Mouse (Mus musculus) limb, embryonic 12.5 days (tissue): Measurements from ENCODE around the gene Scnn1a. TPM values are rescaled to one million over a fixed set of nuclear protein-coding genes. Genes with fewer than 3 reads are reported as not detected.
A peak's percentile ranks its signal among the peaks of the same experiment; 100 is the strongest.
"Not testable (repeated sequence)": the region's sequence is repeated elsewhere in the genome, so short reads cannot be mapped to it uniquely, and the experiment has no call there.

Experiments
- ATAC-seq: fragments of 200-750 bp; cut with Nextera tagmentation; 2 replicates; pipeline ENCODE4 v1.8.0; 2017; ENCODE audit warnings: low read depth, moderate TSS enrichment; ENCODE audit not compliant: insufficient number of reproducible peaks, insufficient read depth, low FRiP score, low TSS enrichment
- H3K27ac ChIP-seq: fragments of 300-500 bp; sonication (generic); 2 replicates; pipeline ENCODE4 v1.5.1; 2016; ENCODE audit warnings: mild to moderate bottlenecking, moderate library complexity
- H3K27me3 ChIP-seq: fragments of 300-500 bp; sonication (generic); 2 replicates; pipeline ENCODE4 v1.6.1; 2016; ENCODE audit warnings: mild to moderate bottlenecking, moderate library complexity
- H3K36me3 ChIP-seq: fragments of 300-500 bp; sonication (generic); 2 replicates; pipeline ENCODE4 v1.6.1; 2016; ENCODE audit warnings: mild to moderate bottlenecking, moderate library complexity
- H3K4me1 ChIP-seq: fragments of 300-500 bp; sonication (generic); replicated peaks from 2 replicates; pipeline ENCODE4 v1.6.1; 2016
- H3K4me2 ChIP-seq: fragments of 300-500 bp; sonication (generic); 2 replicates; pipeline ENCODE4 v1.6.1; 2016; ENCODE audit warnings: mild to moderate bottlenecking, moderate library complexity
- H3K4me3 ChIP-seq: fragments of 300-500 bp; sonication (generic); replicated peaks from 2 replicates; pipeline ENCODE4 v1.5.1; 2016; ENCODE audit warnings: mild to moderate bottlenecking
- H3K9ac ChIP-seq: fragments of 300-500 bp; sonication (generic); replicated peaks from 2 replicates; pipeline ENCODE4 v1.6.1; 2016; ENCODE audit warnings: mild to moderate bottlenecking, moderate library complexity
- H3K9me3 ChIP-seq: fragments of 300-500 bp; sonication (generic); 2 replicates; pipeline ENCODE4 v1.6.1; 2016; ENCODE audit warnings: mild to moderate bottlenecking, moderate library complexity
- WGBS: fragments of 180-500 bp; shearing (Covaris S2); methylation state at CpG from one replicate; pipeline ENCODE4 v1.1.7; 2016; 5-methylcytosine and 5-hydroxymethylcytosine counted together
- polyA plus RNA-seq: library from polyadenylated mRNA; unstranded; fragments of >200 nt; fragmentation: Nextera tagmentation; extraction: Ambion mirVana; gene quantifications from 2 replicates; pipeline ENCODE4 v1.2.1, GENCODE M21; 2016

The Scnn1a gene
- polyA plus RNA-seq, 1 experiment from 2014 or later, result 1.0 TPM

DNA sequence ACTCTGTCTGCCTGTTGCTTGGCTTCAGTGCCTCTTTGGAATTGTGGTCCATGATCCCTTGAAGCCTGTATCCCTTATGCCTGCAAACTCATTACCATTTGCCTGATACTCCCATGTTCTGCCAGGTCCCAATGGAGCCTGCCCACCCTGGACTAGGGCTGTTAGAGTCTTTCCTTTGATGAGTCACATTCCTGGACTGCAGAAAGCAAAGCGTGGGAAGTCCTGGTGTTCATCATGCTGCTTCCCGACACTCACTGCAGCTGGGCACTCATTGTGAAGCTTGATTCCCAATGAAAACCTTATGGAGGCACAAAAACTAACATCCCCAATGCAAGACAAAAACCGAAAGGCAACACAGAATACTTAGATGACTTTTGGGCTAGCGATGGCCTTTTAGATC lies 29.1 kb upstream of the Scnn1a start:
- Histone ChIP-seq H3K9ac (no peak overlapping the region), H3K4me2 (no peak overlapping the region), H3K27ac (no peak overlapping the region), H3K4me1 (peaks cover 14% of the 10 kb centered on the region; the same call in 1 of the 2 replicates), H3K27me3 (no peaks in the 10 kb centered on the region), H3K4me3 (no peak overlapping the region), H3K9me3 (0 out of 2 replicates have a peak, but pooled peaks cover 6% of the 10 kb centered on the region), H3K36me3 (no peaks in the 10 kb centered on the region)
- WGBS, result 69% methylated on average over 4 of the region's 4 CpGs
- no peak for ATAC-seq

DNA sequence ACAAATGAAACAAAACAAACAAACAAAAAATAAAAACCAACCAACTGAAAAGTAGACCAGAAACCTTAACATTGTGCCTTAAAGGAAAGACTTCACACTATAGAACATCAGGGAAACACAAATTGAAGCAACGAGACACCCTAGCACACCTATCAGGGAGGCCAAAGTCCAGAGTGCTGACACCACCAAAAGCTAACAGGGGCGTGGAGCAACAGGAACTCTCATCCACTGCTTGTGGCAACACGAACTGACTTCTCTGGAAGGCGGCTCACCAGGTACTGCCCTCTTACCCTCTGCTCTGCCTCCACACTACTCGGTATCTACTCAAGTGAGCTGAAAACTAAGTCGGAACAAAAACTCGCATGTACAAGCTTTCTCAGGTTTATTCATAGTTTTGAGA lies 28.2 kb upstream of the Scnn1a start:
- Histone ChIP-seq H3K4me3 (no peak overlapping the region), H3K4me1 (0 out of 2 replicates have a peak, but pooled peaks cover 6% of the 10 kb centered on the region), H3K36me3 (no peaks in the 10 kb centered on the region), H3K4me2 (no peak overlapping the region), H3K9me3 (0 out of 2 replicates have a peak, but pooled peaks cover 6% of the 10 kb centered on the region), H3K27me3 (no peaks in the 10 kb centered on the region), H3K27ac (no peak overlapping the region), H3K9ac (no peak overlapping the region)
- 90% methylated on average over 7 of the region's 7 CpGs for WGBS
- ATAC-seq, result no peak

DNA sequence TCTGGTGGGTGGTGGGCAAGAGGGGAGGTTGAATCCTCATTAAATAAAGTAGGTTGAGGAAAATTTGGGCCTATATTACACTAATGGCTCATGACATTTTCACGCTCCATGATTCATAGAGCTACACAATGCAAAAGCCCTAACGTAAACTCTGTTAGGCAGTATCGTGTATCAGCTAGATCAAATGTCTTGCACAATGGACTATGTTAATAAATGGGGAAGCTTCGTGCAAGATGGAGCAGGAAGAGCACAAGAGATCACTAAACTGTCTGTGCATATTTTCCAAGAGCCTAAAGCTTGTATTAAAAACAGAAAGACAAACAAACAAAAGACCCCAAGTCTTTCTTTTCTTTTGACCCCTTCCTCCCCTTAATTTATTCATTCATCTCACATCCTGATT lies 26.4 kb upstream of the Scnn1a start:
- ATAC-seq, result no peak

DNA sequence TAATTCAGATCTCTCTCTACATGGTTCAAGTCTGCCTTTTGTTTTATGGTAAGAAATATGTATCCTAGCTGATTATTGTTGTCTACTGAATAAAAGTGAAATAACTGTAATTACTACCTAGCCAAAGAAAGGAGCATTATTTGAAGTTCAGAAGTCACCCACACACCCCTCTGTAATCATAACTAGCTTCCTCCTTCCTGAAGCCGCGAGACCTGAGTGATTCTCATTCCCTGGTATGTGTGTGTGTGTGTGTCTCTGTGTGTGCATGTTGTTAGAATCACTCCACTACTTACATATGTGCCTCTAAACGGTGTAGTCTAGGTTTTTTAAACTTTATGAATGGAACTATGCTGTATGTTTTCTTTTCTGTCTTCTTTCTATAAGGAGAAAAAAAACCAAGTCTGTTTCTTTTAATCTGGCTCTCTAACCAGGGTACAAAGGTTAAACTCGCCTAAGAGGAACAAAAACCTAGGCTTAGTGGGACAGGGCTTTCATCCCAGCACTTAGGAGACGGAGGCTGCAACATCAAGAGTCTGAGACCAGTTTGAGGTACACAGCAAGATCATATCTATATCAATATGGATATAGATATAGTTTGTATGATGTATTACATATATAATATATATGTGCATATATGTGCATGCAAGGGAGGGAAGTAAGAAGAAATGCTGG lies 23.2 kb upstream of the Scnn1a start:
- no peaks in the 10 kb centered on the region for H3K36me3 ChIP-seq
- 75% methylated on average over 5 of the region's 5 CpGs for WGBS
- no peak for ATAC-seq

More for the DNA sequence above, 26.4 kb upstream of the Scnn1a start:
- Histone ChIP-seq H3K4me3 (no peak overlapping the region), H3K9ac (no peak overlapping the region), H3K4me1 (no peaks in the 10 kb centered on the region), H3K27me3 (no peaks in the 10 kb centered on the region), H3K27ac (no peak overlapping the region), H3K4me2 (no peak overlapping the region), H3K9me3 (0 out of 2 replicates have a peak, but pooled peaks cover 6% of the 10 kb centered on the region), H3K36me3 (no peaks in the 10 kb centered on the region)
- 86% methylated on average over 4 of the region's 4 CpGs for WGBS

DNA sequence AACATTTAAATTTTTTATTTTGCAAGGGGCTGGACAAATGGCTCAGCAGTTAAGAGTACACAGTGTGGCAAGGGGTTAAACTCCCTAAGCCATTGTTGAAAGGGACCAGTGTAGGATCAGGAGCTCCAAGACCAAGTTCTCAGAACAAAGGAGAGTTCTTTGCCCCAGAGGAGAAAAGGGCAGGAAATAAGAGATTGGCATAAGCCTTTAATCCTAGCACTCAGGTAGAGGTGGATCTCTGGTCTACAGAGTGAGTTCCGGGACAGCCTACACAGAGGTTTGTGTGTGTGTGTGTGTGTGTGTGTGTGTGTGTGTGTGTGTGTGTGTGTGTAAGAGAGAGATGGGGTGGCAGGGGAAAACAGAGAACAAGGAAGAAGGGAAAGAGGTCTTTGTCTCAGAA lies 19.5 kb upstream of the Scnn1a start:
- 0 out of 2 replicates have a peak, but pooled peaks cover 3% of the 10 kb centered on the region for H3K4me1 ChIP-seq
- H3K36me3 ChIP-seq, result peaks cover under 1% of the 10 kb centered on the region; the same call in 1 of the 2 replicates
- no peak overlapping the region for H3K4me2 ChIP-seq
- H3K27ac ChIP-seq, result no peak overlapping the region
- no peaks in the 10 kb centered on the region for H3K27me3 ChIP-seq
- H3K9ac ChIP-seq, result no peak overlapping the region
- no peak for ATAC-seq
- WGBS, result 65% methylated on average over 1 of the region's 1 CpGs
- no peaks in the 10 kb centered on the region for H3K9me3 ChIP-seq
- no peak overlapping the region for H3K4me3 ChIP-seq

More for the DNA sequence above, 23.2 kb upstream of the Scnn1a start:
- Histone ChIP-seq H3K9ac (no peak overlapping the region), H3K4me2 (no peak overlapping the region), H3K27me3 (no peaks in the 10 kb centered on the region), H3K4me1 (0 out of 2 replicates have a peak, but pooled peaks cover 3% of the 10 kb centered on the region), H3K27ac (no peak overlapping the region), H3K9me3 (0 out of 2 replicates have a peak, but pooled peaks cover 6% of the 10 kb centered on the region), H3K4me3 (no peak overlapping the region)

DNA sequence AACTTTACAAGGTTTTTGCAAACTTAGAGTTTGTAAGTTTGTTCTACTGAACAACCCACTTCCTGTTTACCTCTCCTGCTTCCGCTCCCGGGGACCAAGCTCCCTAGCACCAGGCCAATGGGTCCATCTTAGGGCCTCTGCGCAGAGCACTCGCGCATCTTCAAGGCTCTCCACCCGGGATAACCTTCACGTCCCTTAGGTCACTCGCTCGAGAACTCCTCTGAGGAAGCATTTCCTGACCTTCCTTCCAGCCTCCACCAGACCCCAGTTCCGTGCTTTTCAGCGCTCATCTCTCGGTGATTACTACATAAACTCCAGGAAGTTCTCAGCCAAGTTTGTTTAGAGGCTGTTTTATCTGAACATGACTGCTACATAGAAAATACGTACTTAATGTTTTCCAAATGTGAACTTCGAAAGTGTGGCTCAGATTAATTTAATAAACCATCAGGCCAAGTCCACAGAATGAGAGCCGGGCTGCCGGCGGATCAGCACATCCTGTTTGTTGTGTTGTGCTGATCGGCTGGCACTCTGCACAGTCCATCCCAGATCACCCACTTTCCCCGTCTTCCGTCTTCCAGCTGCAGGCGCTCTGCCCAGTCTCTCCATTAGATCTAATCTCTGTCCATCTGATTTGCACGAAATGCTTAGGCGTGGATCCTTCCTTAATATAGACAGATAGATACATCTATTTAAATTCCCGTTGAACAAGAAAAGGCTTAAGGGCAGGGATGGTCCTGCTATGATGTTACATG lies 18.1 kb upstream of the Scnn1a start:
- Histone ChIP-seq H3K36me3 (peaks cover 14% of the 10 kb centered on the region), H3K4me1 (0 out of 2 replicates have a peak, but pooled peaks cover 3% of the 10 kb centered on the region), H3K4me2 (no peak overlapping the region), H3K4me3 (no peak overlapping the region), H3K9me3 (no peaks in the 10 kb centered on the region), H3K27ac (no peak overlapping the region), H3K9ac (no peak overlapping the region), H3K27me3 (no peaks in the 10 kb centered on the region)
- ATAC-seq, result no peak
- whole genome bisulfite sequencing, result 83% methylated on average over 24 of the region's 24 CpGs

DNA sequence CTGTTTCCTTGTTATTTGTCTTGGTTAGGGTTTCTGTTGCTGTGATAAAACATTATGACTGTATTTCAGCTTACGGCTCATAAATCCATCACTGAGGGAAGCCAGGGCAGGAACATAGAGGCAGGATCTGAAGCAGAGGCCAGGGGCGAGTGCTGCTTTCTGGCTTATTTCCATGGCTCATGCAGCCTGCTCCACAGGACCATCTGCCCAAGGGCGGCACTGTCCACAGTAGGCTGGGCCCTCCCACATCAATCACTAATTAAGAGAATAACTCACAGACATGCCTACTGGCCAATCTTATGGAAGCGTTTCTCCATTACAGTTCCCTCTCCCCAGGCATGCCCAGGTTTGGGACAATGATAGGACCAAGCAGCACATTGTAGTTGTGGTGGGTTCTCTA lies 17.2 kb upstream of the Scnn1a start:
- no peaks in the 10 kb centered on the region for H3K9me3 ChIP-seq
- ATAC-seq, result no peak
- no peaks in the 10 kb centered on the region for H3K27me3 ChIP-seq
- H3K4me3 ChIP-seq, result no peak overlapping the region
- no peak overlapping the region for H3K27ac ChIP-seq
- 73% methylated on average over 4 of the region's 4 CpGs for WGBS
- H3K36me3 ChIP-seq, result peaks cover 22% of the 10 kb centered on the region
- H3K4me1 ChIP-seq, result 0 out of 2 replicates have a peak, but pooled peaks cover 3% of the 10 kb centered on the region
- no peak overlapping the region for H3K4me2 ChIP-seq
- no peak overlapping the region for H3K9ac ChIP-seq

DNA sequence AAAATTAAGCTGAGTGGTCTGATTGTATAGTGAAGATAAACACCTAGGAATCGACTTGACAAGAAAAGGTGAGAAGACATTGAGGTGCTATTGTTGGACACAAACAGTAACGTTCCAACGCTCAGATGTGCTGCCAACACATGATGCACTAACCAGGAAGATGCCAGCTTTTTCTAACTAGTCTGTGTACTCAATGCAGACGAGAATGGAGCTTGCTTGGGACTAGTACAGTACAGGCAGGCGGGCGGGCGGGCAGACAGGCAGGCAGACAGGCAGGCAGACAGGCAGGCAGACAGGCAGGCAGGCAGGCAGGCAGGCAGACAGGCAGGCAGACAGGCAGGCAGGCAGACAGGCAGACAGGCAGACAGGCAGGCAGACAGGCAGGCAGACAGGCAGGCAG lies 16.1 kb upstream of the Scnn1a start:
- Histone ChIP-seq H3K36me3 (peaks cover 29% of the 10 kb centered on the region), H3K4me1 (peaks cover 12% of the 10 kb centered on the region)
- WGBS, result 91% methylated on average over 7 of the region's 7 CpGs
- H3K27ac ChIP-seq, H3K27me3 ChIP-seq, H3K4me3 ChIP-seq, H3K9me3 ChIP-seq, H3K9ac ChIP-seq, ATAC-seq, H3K4me2 ChIP-seq: not testable (repeated sequence)

DNA sequence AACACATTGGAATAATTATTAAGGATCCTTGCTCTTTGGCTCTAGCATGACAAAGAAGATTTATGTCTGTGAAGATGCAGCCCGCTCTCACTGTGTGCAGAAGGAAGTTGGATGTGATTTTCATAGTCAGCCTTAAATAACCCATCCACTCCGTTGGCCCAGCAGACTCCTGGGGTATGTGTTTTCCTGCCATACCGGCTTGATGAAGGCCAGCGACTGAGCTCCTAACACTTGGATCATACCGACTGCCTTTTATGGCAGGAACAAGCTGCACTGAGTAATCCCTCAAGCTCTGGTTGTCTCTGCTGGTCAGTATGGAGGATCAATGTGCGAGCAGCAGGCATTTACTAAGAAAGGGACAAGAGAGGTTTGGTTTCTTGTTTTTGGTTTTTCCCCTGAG lies 15.0 kb upstream of the Scnn1a start:
- H3K36me3 ChIP-seq, result peaks cover 30% of the 10 kb centered on the region
- no peak for ATAC-seq
- no peak overlapping the region for H3K4me3 ChIP-seq
- H3K27me3 ChIP-seq, result no peaks in the 10 kb centered on the region
- no peak overlapping the region for H3K9ac ChIP-seq
- WGBS, result 82% methylated on average over 6 of the region's 6 CpGs
- peaks cover 14% of the 10 kb centered on the region for H3K4me1 ChIP-seq
- no peak overlapping the region for H3K27ac ChIP-seq
- H3K9me3 ChIP-seq, result no peaks in the 10 kb centered on the region
- no peak overlapping the region for H3K4me2 ChIP-seq

DNA sequence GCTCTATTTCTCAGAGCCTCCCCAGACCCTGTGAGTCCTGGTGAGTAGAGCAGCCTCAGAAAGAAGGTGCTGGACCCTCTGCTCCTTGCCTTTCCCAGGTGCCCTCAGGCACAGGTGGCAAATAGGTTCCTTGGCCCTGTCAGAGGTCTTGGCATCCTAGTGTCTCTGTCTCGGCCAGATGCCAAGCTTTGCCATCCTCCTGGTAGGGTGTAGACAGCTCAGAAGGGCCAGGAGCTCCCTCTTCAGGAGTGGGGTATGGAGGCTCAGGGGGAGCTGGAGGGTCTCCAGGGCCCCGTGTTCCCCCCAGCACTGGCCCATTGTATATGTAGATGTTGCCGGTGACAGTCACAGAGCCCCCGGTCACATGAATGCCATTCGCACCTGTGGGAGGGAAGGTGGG lies 13.4 kb upstream of the Scnn1a start:
- 92% methylated on average over 5 of the region's 5 CpGs for WGBS
- Histone ChIP-seq H3K4me2 (no peak overlapping the region), H3K36me3 (peaks cover 41% of the 10 kb centered on the region), H3K4me1 (peaks cover 24% of the 10 kb centered on the region), H3K9ac (no peak overlapping the region), H3K4me3 (no peak overlapping the region), H3K27me3 (no peaks in the 10 kb centered on the region), H3K9me3 (no peaks in the 10 kb centered on the region), H3K27ac (no peak overlapping the region)
- 0 out of 2 replicates have a peak, but pooled peaks have one; percentile 2 for ATAC-seq

DNA sequence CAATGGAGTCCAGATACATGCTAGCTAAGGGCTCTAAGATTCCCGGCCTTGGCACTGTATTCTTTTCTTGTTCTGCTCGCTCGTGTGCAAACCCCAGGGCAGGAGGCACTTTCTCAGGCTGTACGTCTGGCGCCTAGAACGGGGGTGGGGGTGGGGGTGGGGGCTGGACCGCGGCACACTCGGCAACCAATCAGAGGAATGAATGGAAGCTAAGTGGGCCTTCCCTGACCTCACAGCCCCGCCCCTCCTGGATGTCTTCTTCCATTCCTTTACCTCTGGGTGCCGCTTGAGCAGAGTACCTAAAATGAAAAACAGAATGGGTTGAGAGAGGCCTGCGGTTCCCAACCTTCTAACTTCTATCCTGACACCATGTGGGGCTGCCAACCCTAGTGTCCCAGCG lies 11.5 kb upstream of the Scnn1a start:
- Histone ChIP-seq H3K4me2 (peak overlapping the region; percentile 8; the same call in 1 of the 2 replicates), H3K27me3 (no peaks in the 10 kb centered on the region), H3K4me3 (no peak overlapping the region), H3K27ac (no peak overlapping the region), H3K4me1 (peaks cover 40% of the 10 kb centered on the region), H3K9ac (no peak overlapping the region), H3K36me3 (peaks cover 41% of the 10 kb centered on the region), H3K9me3 (no peaks in the 10 kb centered on the region)
- ATAC-seq, result no peak
- 11% methylated on average over 13 of the region's 13 CpGs for WGBS
